Mouse (Mus musculus) induced T-regulatory cell, adult 2 months (primary cell): ENCODE results near the gene Kcna7.
A peak's percentile ranks its signal among the peaks of the same experiment; 100 is the strongest.

Source experiments
- DNase-seq: peaks from one replicate; pipeline ENCODE4 v3.0.0-alpha.2; 2012; ENCODE audit warnings: low read depth

Gene Kcna7

GRCm38 (mm10) chr7:45421194-45421593, 15.7 kb downstream of the Kcna7 start:
- DNase-seq = no peak

GRCm38 (mm10) chr7:45426556-45426955, 21.1 kb downstream of the Kcna7 start:
- no peak for DNase-seq

DNA sequence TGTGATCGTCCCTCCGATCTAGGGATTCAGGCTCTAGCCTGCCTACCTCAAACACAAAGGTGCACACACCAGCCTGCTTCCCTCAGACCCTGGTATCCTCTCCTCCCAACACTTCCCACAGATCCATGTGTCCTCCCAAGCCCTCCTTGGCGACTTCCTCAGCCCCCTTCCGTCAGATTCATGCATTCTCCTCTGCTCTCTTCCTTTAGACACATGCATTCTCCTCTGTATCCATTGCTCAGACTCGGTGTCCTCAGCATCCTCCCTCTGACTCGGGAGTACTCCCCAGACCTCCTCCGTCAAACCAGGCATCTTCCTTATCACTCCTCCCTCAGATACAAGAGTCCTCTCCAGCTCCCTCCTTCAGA, 28.4 kb downstream of the Kcna7 start:
- no peak for DNase-seq

- peak; percentile 100 for DNase-seq
Measured at GRCm38 (mm10) chr7:45434203-45435015, 29.0 kb downstream of the Kcna7 start, which contains the start of gene Gys1. Gene Gys1, plus strand, starts transcription at chr7:45434844.

- DNase-seq = no peak
Measured at GRCm38 (mm10) chr7:45435038-45435437, 29.6 kb downstream of the Kcna7 start.

GRCm38 (mm10) chr7:45436444-45436843, 31.0 kb downstream of the Kcna7 start:
- no peak for DNase-seq

- DNase-seq = no peak
Measured at GRCm38 (mm10) chr7:45437046-45437445, 31.6 kb downstream of the Kcna7 start.

DNA sequence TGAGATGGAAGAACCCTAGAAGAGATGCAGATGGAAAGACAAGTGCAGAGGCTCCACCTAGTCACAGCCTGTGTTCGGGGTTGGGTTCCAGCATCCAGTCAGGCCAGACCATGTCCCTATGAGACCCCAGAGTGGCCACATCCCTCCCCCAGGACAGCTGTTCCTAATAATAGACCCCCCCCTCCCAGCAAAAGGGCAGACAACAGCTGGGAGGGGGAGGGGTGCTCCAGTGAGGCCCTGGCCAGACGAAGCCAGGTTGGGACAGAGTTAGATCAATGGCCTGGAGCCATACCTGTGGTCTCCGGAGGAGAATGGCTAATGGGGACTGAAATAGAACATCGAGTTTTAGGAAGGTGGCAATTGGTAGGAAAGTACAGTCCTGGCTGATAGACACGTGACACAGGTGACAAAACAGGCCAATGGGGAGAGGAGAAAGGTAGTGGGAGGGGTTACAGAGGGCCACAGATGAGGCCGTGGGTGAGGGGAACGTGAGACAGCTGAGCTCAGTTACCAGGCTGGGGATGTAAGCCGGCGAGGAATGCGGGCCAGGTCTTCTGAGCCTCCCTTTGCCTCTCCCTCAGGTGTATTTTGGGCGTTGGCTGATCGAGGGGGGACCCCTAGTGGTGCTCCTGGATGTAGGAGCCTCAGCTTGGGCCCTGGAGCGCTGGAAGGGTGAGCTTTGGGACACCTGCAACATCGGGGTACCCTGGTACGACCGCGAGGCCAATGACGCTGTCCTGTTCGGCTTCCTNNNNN, 32.2 kb downstream of the Kcna7 start, which contains the start of gene Ruvbl2:
Ruvbl2 (minus strand) TSS at position 576 of the 756 bp plus-strand sequence.
- no peak for DNase-seq

- DNase-seq = no peak
Measured at GRCm38 (mm10) chr7:45443526-45444420, 38.3 kb downstream of the Kcna7 start.

- no peak for DNase-seq
Measured at GRCm38 (mm10) chr7:45446589-45446988, 41.1 kb downstream of the Kcna7 start.

DNA sequence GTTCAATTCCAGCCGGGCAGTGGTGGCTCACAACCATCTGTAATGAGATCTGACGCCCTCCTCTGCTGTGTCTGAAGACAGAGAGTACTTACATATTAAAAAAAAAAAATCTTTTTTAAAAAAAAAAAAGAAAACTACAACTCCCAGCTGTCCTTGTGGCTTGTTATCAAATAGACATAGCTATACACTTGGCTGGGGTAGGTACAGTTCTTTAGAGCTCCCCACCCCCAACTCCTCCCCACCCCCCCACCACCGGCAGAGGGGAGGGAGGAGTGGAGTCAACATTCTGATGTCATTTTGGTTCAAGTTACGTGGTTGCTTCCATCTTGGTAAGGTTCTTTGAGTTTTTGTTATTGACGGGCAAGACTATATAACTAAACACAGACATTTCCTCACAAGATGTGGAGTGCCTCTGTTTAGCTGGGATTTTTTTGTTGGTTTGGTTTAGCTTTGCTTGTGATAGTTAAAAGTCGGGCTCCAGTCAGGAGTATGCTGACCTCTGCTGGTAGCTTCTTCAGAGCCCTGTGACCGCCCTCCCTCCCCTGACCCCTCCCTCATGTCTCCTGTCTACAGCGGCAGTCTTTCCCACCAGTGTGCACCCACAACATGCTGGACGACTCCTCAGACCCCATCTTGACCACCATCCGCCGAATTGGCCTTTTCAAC, 42.0 kb downstream of the Kcna7 start:
- peak; percentile 69 for DNase-seq

DNA sequence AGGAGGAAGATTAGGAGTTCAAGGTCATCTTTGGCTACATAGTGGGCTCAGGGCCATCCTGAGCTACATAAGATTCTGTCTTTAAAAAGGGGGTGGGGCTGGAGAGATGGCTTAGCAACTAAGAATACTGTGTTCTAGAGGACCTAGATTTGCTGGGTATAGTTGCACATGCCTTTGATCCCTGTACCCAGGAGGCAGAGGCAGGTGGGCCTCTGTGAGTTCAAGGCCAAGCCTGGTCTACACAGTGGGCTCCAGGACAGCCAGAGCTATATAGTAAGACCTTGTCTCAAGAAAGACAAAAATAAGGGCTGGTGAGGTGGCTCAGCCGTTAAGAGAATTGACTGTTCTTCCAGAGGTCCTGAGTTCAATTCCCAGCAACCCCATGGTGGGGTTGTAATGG, 44.5 kb downstream of the Kcna7 start:
- no peak for DNase-seq

- DNase-seq = peak; percentile 92
Measured at GRCm38 (mm10) chr7:45451344-45451982, 46.0 kb downstream of the Kcna7 start.

DNA sequence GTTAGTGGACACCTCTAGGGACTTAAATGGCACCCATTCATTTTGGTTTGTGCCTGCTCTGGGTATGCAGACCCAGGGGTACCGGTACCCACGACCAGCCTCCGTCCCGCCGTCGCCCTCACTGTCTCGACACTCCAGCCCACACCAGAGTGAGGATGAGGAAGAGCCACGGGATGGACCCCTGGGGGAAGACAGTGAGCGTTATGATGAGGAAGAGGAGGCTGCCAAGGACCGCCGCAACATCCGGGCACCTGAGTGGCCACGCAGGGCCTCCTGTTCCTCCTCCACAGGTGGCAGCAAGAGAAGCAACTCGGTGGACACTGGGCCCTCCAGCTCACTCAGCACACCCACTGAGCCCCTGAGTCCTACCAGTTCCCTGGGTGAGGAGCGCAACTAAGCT, 49.5 kb downstream of the Kcna7 start:
- no peak for DNase-seq

DNA sequence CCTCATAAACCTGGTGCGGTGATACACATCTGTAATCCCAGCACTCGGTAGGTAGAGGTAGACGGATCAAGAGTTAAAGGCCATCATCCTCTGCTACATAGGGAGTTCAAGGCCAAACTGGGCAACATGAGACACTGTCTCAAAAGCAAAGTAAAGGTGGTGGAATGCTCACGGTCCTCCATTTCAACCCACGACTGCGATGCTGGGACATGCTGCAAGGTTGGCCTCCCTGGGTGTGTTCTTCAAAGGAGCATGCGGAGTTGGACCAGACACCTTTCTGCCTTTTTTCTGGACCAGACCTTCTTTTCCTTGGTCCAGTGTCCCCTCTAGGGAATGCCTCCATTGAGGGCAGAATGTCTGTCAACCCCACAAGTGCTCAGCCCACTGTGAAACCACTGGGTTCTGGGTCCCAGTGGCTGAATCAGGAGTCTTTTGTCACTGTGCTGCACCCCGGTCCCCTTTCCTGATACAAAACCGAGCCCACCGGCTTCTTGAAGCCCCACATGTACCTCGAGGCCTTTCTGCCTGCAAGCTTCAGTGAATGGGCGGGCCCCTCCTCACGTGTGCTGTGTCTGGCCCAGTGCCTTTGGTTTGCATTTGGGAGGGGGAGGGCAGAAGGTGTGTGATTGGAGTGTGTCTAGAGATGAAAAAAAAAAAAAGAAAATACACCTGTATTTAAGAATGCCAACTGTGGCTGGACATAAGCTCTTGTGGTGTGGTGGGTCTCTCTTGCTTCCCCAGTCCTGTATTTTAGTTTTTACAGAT, 50.7 kb downstream of the Kcna7 start:
- DNase-seq = no peak

- no peak for DNase-seq
Measured at GRCm38 (mm10) chr7:45456721-45457203, 51.3 kb downstream of the Kcna7 start.

- no peak for DNase-seq
Measured at GRCm38 (mm10) chr7:45457204-45458060, 52.0 kb downstream of the Kcna7 start.

DNA sequence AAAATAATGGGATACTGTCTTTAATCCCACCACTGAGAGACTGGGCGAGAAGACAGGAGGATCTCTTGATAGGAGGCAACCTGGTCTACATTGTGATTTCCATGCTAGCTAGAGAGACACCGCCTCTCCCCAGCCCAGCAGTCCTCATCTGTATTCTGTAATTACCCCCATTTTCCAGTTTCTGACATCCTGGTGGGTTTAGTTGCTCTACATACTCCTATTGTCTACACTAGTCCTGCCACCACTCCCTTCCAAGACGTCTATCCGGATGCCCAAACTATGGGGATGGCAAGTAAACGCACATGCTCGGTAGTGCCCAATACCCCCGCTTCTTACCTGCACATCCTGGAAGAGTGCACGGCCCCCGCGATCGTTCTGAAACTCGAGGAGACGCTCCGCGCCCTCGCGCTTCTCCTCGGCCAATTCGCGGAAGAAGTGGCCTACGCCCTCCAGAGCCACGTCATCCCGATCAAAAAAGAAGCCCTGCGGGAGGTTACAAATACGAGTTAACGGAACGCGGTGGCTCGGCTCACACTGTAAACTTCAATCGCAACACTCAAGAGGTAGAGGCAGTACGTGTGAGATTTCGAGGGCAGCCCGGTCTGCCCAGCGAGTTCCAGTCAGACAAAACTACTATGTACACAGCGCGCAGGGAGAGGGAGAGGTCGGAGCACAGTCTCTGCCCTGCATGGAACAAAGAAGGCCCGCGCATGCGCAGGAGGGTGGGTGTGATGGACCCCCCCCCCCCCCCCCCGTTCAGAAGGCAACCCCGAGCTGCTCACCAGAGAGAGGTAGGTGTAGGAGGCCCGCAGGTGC, 53.5 kb downstream of the Kcna7 start:
- DNase-seq = peak; percentile 91
